Mouse (Mus musculus) cerebellum, postnatal 36 days (tissue): ENCODE data around the gene Zfp809.
"Not testable (repeated sequence)": the region's sequence is repeated elsewhere in the genome, so short reads cannot be mapped to it uniquely, and the experiment has no call there.

Experiments
- DNase-seq, 2 experiments: peaks; one replicate each; pipeline ENCODE4 v3.0.0; 2021 to 2022; ENCODE audit warnings: mixed read lengths in 2 of 2

Gene Zfp809

GRCm38 (mm10) chr9:22225581-22226388 lies at the start of gene Zfp809:
Gene Zfp809 (plus strand): TSS chr9:22225714.
- DNase-seq = peak; percentile 99 to 100

- peak; percentile 80 to 83 for DNase-seq
These were observed 37.4 kb upstream of the Zfp809 start, which contains the start of gene Zfp872 for GRCm38 (mm10) chr9:22188025-22188611. Gene Zfp872 (plus strand): TSS chr9:22188090.

GRCm38 (mm10) chr9:22196412-22196811 lies 29.1 kb upstream of the Zfp809 start:
- no peak for DNase-seq

GRCm38 (mm10) chr9:22213785-22214194 lies 11.7 kb upstream of the Zfp809 start:
- DNase-seq = no peak

- no peak for DNase-seq
These were observed 11.0 kb upstream of the Zfp809 start for GRCm38 (mm10) chr9:22214549-22214948.

DNA sequence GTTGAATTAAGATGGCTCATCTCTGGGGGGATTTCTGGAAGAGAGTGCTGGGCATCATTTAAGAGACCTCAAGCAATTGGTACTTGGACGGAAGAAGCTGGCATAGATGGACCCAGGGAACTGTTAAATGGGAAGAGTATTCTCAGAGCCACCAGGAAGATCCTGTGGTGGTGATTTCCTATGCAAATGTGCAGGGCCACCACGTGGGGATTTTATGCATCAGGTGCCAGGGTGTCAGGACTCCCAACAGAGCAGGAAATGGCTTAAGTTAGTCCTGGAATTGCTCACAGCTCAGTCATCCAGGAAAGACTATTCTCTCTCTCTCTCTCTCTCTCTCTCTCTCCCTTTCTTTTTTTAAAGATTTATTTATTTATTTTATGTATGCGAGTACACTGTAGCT lies 8.8 kb upstream of the Zfp809 start:
- no peak for DNase-seq

DNA sequence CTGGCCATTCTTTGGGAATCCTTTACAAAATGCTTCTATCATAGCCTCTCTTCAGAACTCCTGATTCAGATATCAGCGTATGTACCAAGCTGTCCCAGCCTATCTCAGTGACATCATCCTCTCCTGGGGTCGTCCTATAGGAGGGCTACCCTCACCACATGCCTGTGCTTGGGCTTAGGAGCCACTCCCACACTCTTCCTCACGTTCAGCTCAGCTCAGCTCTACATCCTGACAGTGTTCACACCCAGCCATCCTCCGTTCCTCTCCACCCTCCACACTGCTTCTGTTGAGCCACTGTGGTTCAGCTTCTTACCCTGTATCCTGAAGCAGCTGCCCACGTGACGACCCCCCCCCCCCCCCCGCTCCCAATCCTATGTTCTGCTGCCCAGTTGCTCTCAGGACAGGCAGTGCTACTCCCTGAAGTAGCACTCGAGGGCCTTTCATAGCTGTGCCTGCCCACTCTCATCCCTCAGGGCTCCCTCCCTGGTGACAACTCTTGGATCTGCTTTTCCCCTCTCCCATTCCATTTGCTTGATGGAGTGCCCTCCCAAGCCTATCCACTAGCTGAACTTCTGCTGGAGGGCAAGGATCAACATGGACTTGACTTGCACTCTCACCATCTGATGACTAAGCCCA lies 7.5 kb upstream of the Zfp809 start:
- DNase-seq = no peak

- no peak for DNase-seq
These were observed 1.4 kb upstream of the Zfp809 start for GRCm38 (mm10) chr9:22224066-22224465.

- DNase-seq = peak; percentile 24 to 29
These were observed 694 bp upstream of the Zfp809 start for GRCm38 (mm10) chr9:22224536-22225503.

DNA sequence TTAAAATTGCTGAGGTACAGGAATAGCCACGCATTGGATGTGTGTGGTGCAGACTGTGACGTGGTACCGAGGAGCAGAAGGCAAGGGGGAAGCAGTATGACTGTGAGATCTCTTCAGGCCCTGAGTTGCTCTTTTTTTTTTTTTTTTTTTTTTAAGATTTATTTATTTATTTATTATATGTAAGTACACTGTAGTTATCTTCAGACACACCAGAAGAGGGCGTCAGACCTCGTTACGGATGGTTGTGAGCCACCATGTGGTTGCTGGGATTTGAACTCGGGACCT lies 817 bp downstream of the Zfp809 start:
- not testable (repeated sequence) for DNase-seq

DNA sequence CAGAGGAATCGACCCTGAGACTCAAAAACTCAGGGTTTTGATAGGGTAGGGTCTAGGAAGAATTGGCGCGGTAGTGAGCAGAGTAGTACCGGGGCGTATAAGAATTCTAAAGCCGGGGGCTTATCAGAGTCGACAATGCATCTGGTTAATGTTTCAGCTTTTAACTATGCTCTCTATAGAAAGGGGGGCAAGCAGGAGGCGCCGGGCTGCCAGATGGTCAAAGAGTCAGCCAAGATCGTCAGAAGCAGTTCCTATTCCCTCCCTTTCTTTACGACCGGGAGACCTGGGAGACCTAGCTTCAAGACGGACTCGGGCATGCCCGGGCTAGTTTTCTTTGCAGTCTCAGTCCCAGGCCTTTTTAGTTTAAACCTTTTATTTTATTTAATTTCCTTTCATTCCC lies 1.3 kb downstream of the Zfp809 start:
- peak; percentile 31 to 43 for DNase-seq

GRCm38 (mm10) chr9:22229386-22230026 lies 4.0 kb downstream of the Zfp809 start:
- no peak for DNase-seq

GRCm38 (mm10) chr9:22230061-22230460 lies 4.5 kb downstream of the Zfp809 start:
- no peak for DNase-seq

DNA sequence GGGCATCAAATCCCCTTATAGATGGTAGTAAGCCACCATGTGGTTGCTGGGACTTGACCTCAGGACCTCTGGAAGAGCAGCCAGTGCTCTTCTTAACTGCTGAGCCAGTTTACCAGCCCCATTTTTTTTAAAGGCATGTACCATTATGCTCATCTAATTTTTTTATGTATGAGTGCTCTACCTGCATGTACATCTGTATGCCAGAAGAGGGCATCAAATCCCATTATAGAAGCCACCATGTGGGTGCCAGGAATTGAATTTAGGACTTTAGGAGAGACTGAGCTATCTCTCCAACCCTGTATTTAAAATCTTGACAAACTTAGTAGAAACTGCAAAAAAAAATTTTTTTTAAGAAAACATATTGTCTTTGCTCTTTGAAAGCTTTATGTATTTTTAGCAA lies 5.0 kb downstream of the Zfp809 start:
- DNase-seq = no peak

DNA sequence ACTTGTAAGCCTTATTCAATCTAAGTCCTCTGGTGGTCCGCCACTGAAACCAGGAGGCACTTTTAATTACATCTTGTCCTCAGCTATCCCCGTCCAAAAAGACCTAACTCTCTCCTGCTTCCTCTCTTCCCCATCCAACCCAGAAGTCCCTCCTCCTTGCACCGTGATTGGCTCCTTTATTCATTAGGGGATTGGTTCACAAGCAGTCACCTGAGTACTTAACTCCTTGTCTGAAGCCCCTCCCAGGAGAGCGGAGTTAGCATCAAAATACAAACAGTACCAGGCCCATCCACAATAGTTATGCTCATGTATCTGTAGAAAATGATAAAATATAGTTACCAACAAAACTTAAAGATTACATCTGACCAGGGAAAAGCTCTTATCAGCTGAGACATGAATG lies 14.5 kb downstream of the Zfp809 start:
- no peak for DNase-seq

DNA sequence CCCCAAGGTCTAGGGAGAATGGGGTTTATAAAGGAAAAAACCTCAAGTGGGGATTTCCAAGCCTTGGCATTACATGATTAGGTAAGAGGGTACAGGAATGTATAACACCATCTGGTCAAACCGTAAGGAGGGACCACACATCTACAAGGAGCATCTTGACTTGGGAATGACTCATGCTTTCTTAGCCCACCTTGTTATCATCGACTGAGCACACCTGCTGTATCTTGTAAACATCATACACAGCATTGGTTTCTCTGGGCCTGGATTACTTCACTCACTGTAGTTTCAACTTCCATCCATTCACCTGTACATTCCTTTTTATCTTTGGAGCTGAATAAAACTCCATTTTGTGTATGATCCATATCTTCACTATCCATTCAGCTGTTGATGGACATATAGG lies 18.7 kb downstream of the Zfp809 start:
- no peak for DNase-seq

- DNase-seq = no peak
These were observed 31.1 kb downstream of the Zfp809 start for GRCm38 (mm10) chr9:22256579-22256978.

GRCm38 (mm10) chr9:22258784-22259183 lies 33.3 kb downstream of the Zfp809 start:
- DNase-seq = no peak

DNA sequence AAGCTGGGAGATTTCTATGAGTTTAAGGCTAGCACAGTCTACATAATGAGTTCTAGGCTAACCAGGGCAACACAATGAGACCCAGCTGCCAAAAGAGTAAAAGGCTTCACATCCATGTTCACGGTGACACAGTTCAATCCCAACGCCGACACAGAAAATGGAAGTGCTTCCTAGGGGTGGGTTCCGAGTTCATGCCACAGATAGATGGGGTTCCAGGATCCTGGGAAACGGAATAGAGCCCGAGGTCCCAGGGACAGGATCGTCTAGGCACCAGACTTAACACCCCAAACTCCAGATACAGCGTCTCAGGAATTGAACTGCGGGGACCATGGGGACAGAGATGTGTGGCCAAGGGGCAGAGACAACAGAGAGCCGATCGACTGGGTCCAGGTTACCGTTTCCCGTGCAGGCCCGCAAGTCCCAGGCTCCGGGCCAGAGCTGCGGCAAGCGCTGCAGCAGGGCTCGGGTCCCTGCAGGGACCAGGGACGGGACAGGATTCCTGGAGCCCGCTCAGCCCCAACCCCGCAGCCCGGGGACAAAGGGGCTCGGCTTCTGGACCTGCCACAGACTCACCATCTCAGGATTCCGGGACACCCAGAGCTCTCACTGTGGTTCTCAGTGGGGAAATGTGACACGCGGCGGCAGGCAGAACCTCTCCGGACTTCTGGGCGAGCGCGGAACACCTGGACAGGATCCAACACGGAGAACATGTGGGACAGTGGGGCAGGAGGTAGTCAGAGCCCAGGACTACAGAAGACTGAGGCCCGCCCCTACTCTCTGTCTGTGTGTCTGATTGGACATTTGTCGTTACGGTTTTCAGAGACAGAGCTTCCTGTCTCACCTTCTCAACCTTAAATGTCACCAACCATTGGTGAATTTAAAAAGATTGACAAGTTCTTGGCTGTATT lies 33.9 kb downstream of the Zfp809 start, which contains the start of gene Zfp599:
Gene Zfp599 (minus strand): TSS at position 712 of the 908 bp plus-strand sequence.
- peak; percentile 68 to 74 for DNase-seq

- DNase-seq = no peak
These were observed 34.5 kb downstream of the Zfp809 start for GRCm38 (mm10) chr9:22260092-22260422.

GRCm38 (mm10) chr9:22261594-22261993 lies 36.1 kb downstream of the Zfp809 start:
- DNase-seq = no peak
